Mouse (Mus musculus) induced T-regulatory cell, adult 2 months (primary cell): ENCODE measurements around the gene Avpr1a.

ENCODE experiments used
- DNase-seq: peaks from one replicate; pipeline ENCODE4 v3.0.0-alpha.2; 2012; ENCODE audit warnings: low read depth

Avpr1a gene

DNA sequence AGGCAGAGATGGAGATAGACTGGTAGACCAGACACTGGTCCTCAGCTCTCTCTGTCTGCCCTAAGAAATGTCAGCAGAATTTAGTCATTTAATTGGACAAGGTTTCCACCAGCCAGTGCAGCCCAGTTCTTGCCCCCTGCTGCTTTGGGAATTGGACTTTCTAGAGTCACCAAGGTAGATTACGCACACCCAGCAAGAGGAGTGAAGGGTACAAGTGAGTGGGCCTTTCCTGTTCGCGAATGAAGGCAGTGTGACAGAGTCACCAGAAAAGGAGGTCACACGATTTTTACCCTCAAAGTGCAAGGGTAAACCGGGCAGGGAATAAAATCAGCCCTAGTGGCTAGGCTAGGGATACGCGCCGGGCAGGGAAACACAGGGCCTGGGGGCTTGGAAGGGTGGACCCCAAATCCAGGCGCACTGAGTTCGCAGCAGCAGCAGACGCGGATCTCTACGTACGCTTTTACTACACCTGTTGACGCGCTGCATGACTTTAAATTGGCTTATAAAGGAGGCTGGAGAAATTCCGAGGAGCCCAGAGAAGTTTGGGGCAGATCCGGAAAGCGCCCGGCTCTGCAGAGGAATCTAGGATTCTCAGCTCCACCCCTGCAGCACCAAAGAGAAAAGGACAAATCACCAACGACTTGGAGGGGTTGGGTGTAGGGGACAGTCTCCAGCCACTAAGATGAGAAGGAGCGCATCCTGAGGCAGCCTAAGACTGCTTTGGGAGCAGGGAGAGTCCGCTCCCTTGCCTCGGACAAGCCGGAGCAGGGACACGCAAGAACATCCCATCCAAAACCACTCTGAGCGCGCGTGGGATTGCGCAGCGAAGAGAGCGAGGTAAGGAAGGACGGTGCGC is at the start of gene Avpr1a:
Gene Avpr1a (plus strand): TSS at position 639 of the 856 bp plus-strand sequence.
- DNase-seq: no peak

GRCm38 (mm10) chr10:122402270-122402669 is 46.0 kb upstream of the Avpr1a start:
- no peak for DNase-seq

DNA sequence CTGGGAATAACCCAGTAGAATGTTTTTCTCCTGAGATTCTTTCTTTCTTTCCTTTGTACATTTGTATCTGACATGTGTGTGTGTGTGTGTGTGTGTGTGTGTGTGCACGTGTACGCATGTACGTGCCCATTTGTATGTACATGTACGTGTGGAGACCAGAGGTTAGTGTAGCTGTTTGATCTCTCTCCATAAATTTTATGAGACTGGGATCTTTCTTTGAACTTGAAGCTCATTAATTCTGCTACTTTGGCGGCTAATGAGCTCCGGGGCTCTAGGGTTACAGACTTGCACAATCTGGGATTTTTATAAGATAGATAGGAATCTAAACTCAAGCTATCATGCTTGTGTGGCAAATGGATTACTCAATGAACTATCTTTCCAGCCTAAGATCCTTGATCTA is 42.0 kb upstream of the Avpr1a start:
- DNase-seq: no peak

DNA sequence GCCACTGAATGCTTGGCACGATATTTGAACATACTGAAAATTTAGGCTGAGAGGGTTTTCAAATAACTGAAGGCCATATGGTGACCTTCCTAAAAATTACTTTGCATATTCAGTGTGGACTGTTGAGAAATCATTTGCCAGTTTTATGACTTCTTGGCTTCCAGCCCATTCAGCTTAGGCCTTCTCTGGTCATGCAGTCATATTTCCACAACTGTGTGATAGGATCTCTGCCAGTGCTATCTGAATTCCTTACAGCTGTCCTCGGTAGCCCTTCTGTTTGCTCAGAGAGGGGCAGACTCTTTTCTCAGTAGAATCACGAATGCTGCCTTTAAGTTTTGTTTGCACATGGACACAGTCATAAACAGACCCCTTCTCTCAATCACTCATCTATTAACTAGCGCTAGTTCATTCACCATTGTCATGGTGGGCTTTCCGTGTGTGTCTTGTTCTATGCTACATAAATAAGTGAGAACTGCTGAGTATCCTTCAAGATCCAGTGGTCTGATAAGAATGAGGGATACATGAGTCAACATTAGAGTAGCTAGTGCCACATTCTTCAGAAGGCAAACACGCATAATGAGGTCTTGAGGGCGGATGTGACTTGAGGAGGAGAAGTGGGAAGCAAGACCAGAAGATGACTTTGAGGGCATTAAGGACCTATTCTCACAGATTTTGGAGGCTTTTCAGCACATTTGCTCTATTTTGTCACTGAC is 39.4 kb upstream of the Avpr1a start:
- DNase-seq: no peak

- no peak for DNase-seq
Measured at GRCm38 (mm10) chr10:122410791-122411190, 37.5 kb upstream of the Avpr1a start.

- DNase-seq: no peak
Measured at GRCm38 (mm10) chr10:122432690-122433089, 15.6 kb upstream of the Avpr1a start.

DNA sequence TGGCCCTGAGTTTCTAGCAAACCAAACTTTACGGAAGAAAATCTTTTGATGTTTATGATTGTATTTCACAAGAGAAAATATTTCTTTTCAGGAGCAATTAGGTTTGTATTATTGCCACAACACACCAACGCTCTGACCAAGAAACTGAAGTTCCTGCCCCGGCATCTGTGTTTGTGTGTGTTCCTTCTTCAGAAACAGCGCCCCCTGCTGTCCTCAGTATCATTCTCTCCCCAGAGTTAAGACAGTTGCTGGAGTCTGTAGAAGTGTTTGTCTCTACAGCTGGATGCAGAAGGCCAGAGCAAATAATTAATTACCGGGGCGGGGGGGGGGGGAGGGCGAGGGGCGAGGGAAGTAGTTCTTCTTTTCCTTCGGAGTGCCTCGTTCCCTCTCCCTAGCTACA is 1.0 kb upstream of the Avpr1a start:
- DNase-seq: peak; percentile 77

- peak; percentile 14 for DNase-seq
Measured at GRCm38 (mm10) chr10:122448717-122449611, 665 bp downstream of the Avpr1a start.

DNA sequence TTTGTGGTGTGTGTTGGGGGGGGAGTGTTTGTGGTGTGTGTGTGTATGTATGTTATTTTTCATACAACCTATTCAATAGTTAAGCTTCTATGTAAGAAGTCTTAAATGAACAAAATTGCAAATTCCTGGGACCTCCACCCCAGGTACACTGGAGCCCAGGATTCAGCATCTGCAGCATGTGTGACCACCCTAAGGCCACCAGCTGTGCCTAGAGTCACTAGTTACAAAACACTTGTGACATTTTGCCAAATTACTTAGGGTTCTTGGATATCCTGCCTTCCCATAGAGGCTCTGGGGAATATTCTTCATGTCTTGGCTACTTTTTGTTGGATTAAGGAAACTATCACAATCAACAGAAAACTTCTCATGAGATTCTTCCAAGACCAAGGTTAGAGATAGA is 1.6 kb downstream of the Avpr1a start:
- DNase-seq: no peak

DNA sequence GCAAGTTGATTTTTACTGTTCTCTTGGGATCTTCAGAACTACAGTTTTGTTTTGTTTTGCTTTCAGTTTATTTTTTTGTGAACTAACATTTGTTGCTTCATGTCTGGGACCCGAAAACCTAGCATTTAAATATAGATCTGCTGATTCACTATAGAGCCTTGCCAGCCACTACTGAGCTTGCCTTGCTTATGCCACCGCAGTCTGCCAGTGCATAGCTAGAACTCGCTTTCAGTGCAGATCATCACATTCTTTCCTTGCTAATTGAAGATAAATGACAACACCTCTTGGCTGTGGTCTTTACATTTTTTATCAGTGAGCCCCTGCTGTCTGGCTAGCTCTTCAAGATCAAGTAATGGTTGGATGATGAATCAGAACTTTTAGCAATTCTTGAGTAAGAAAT is 5.2 kb downstream of the Avpr1a start:
- no peak for DNase-seq

DNA sequence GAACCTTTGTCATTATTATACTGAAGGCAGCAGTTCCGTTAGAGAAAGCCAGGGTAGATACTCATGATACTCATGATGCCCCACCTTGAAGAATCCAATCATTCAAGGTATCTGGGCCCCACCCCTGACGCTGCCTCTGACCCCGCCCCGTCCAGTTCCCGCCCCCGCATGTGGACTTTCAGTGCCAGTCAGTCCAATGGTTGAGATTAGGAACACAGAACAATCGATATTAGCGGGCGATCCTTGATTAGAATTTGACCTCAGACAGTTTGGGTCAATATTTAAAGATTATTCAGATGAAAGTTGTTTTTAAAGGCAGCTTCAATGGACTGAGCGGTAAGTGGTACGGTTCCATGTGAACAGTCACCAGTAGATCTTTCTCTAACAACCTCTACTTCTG is 7.5 kb downstream of the Avpr1a start:
- DNase-seq: no peak

- no peak for DNase-seq
Measured at GRCm38 (mm10) chr10:122476846-122477245, 28.5 kb downstream of the Avpr1a start.

DNA sequence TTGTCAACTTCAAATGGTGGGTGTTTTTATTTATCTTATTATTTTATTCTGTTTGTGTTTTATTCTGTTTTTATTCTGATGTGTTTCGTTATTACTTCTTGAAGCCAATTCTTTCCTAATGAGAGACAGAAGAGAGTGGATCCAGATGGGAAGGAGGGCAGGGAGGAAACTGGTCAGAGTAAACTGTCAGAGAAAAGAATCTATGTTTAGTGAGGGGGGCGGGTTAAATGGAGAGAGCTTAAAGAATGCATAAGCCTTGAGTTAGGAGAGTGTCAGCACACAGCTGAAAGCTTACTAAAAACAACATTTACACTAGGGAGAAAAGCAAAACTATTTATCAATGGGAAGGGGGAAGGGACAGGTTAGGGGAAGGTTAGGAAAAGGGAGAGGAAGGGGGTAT is 50.3 kb downstream of the Avpr1a start:
- DNase-seq: no peak

- no peak for DNase-seq
Measured at GRCm38 (mm10) chr10:122499306-122499705, 51.0 kb downstream of the Avpr1a start.
